Mouse (Mus musculus): ENCODE data around the gene Lst1.

Lst1 gene

GRCm38 (mm10) chr17:35209785-35210535 lies 21.7 kb upstream of the Lst1 start:
- no peak for DNase-seq (ENCODE audit: inconsistent ontology term)

GRCm38 (mm10) chr17:35205380-35205769 lies 17.1 kb upstream of the Lst1 start:
- DNase-seq (ENCODE audit: inconsistent ontology term): no peak

- no peak for DNase-seq (ENCODE audit: inconsistent ontology term)
These were observed 16.5 kb upstream of the Lst1 start, which contains the start of gene Lta for GRCm38 (mm10) chr17:35204494-35205379. Lta (minus strand) TSS chr17:35205351.

- DNase-seq (ENCODE audit: inconsistent ontology term): no peak
These were observed 14.2 kb upstream of the Lst1 start for GRCm38 (mm10) chr17:35202442-35202841.

DNA sequence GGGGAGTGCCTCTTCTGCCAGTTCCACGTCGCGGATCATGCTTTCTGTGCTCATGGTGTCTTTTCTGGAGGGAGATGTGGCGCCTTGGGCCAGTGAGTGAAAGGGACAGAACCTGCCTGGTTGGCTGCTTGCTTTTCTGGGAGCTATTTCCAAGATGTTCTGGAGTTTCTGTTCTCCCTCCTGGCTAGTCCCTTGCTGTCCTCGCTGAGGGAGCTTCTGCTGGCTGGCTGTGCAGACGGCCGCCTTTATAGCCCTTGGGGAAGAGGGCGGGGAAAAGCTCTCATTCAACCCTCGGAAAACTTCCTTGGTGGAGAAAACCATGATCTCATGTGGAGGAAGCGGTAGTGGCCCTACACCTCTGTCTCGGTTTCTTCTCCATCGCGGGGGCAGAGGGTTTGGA lies 13.5 kb upstream of the Lst1 start, which contains the start of gene Tnf:
Tnf (minus strand) TSS at position 221 of the 400 bp plus-strand sequence.
- no peak for DNase-seq (ENCODE audit: inconsistent ontology term)

DNA sequence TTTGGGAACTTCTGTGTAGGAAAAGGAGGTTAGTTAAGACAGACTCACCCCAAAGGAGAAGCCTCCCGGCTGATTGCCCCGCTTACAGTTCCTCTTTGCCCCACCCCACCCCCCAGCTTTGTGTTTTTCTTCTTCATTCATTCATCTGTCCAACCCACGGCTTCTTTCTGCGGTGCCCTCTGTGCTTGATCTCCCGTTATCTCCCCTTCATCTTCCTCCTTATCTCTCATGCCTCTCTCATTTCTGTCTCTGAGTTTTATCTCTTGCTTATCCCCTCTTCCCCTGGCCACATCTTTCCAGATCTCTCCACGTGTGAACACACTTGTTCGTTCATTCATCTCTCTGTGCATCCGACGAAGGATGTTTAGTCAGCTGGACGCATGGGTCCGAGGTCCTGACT lies 12.9 kb upstream of the Lst1 start:
- DNase-seq (ENCODE audit: inconsistent ontology term): no peak

DNA sequence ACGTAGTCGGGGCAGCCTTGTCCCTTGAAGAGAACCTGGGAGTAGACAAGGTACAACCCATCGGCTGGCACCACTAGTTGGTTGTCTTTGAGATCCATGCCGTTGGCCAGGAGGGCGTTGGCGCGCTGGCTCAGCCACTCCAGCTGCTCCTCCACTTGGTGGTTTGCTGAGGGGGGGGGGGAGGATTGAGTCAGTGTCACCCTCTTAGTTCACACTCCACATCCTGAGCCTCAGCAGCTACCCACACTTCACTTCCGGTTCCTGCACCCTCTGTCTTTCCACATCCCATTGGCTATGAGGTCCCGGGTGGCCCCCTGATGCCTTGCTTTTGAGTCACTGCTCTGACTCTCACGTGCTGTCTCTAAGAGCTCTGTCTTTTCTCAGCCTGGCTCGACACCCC lies 12.2 kb upstream of the Lst1 start:
- no peak for DNase-seq (ENCODE audit: inconsistent ontology term)

DNA sequence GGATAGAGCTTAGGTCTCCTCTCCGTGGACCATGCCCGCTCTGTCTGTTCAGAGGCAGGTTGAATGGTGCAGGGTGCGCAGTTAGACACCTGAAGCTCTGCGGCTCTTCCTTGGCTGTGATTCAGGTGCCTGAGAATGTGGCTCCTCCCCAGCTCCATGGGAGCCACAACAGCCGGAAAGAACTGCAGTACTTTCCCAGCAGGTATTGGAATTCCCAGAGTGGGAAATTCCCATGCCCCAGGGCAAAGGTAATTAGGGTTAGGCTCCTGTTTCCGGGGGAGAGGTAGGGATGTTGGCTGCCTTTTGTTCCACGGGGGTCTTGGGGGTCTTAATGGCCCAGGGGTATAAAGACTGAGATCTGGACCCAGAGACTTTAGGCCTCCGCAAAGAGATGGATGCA lies 10.7 kb upstream of the Lst1 start:
- no peak for DNase-seq (ENCODE audit: inconsistent ontology term)

GRCm38 (mm10) chr17:35198029-35198428 lies 9.8 kb upstream of the Lst1 start:
- DNase-seq (ENCODE audit: inconsistent ontology term): no peak

DNA sequence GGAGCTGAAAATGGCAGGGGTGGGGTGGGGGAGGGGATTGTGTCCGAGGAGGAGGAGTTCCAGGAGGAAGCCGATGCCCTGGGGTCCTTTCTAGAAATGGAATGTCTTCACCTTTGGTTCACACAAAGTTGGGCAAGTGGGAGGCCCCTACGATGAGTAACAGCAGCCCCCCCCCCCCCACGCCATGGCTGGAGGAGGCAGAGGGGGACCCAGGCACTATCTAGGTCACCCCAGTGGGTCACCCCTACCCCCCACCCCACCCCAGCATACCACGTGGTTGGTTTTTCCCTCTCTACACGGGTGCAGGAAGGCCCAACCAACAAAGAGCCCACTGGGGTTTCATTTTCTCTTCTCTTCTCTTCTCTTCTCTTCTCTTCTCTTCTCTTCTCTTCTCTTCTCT lies 8.9 kb upstream of the Lst1 start:
- DNase-seq (ENCODE audit: inconsistent ontology term): no peak

DNA sequence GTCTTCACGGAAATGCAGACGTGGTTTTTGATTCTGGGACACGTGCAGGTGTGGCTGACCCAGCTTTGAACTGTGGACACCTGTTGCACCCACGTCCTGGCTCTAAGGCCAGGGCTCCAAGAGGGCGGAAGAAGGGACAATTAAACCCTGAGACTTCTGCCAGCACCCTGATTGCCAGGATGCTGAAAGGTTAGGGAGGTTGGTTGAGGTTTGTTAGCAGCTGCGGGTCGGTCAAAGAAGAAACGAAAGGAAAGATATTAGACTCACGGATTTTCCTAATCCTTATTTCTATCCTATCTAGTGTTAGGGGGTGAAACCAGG lies 8.0 kb upstream of the Lst1 start:
- DNase-seq (ENCODE audit: inconsistent ontology term): no peak

GRCm38 (mm10) chr17:35195631-35196320 lies 7.5 kb upstream of the Lst1 start:
- DNase-seq (ENCODE audit: inconsistent ontology term): peak; percentile 82

- DNase-seq (ENCODE audit: inconsistent ontology term): no peak
These were observed 6.8 kb upstream of the Lst1 start for GRCm38 (mm10) chr17:35194844-35195630.

- no peak for DNase-seq (ENCODE audit: inconsistent ontology term)
These were observed 5.9 kb upstream of the Lst1 start, which contains the start of gene Ltb for GRCm38 (mm10) chr17:35193881-35194843. Ltb (plus strand) TSS chr17:35194439.

GRCm38 (mm10) chr17:35192924-35193323 lies 4.7 kb upstream of the Lst1 start:
- no peak for DNase-seq (ENCODE audit: inconsistent ontology term)

DNA sequence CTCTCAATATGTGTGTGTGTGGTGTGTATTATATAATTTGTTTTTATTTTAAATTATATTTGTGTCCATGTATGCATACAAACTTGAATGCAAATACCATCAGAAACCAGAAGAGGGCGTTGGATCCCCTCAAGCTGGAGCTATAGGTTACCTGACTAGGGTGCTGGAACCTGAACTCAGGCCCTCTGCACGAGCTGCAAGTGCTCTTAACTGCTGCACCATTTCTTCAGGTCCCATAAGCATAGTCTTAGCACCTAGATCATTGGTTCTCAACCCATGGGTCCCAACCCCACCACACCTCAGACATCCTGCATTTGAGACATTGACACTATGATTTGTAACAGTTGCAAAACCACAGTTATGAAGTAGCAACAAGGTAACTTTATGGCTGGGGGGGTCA lies 3.5 kb upstream of the Lst1 start:
- no peak for DNase-seq (ENCODE audit: inconsistent ontology term)

DNA sequence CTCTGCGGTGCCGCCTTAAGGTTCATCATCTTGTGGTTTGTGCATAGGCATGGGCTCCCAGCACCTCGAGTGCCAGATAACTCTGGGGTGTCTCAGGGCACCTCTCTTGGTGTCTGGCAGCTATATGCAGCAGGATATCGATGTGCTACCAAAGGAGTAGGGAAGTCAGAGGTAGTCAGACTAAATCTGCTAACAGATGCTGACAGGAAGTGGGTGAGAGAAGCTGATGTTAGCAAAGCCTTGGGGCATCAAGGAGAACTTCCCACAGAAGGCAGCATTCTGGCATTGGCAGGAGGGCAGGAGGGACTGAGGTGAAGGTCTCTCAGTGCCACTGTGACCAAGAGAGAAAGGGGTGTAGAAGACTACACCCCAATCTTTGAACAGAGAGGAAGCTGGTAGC lies 1.9 kb upstream of the Lst1 start:
- DNase-seq (ENCODE audit: inconsistent ontology term): no peak

GRCm38 (mm10) chr17:35189186-35189585 lies 947 bp upstream of the Lst1 start:
- DNase-seq (ENCODE audit: inconsistent ontology term): no peak

- DNase-seq (ENCODE audit: inconsistent ontology term): no peak
These were observed 894 bp downstream of the Lst1 start for GRCm38 (mm10) chr17:35187345-35187744.

DNA sequence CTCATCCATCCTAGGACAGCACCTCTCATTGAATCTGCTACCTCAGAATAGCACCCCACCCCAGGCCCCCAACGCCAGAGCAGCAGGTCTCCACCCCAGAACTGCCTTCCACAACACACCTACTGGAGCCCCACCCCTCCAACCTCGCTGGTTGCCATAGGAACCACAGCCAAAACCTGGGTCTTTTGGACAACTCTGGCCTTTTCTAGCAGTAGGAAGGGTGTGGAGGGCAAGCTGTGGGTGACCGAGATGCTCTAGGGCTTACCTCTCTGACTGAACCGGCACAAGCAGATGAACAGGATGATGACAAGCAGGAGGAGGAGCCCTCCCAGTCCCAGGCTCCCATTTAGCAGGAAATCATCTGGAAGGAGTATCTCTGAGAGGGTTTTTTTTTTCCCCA lies 1.6 kb downstream of the Lst1 start:
- DNase-seq (ENCODE audit: inconsistent ontology term): peak; percentile 51
